Mouse (Mus musculus): ENCODE data around the gene Rab36.

- TF ChIP-seq EP300 (optimal IDR thresholded peaks at IDR 0.05) (no peak), CTCF (IDR thresholded peaks at IDR 0.05; ENCODE audit: low read depth) (no peak)
These were observed 58.4 kb downstream of the Rab36 start for GRCm38 (mm10) chr10:75095216-75095615.

Data from stomach, postnatal 0 days (tissue).